Mouse (Mus musculus): ENCODE data around the gene Ush2a.

- TF ChIP-seq CTCF (IDR thresholded peaks at IDR 0.05; ENCODE audit: insufficient read depth, low read depth, low read length): no peak
- no peak for TF ChIP-seq POLR2A (IDR thresholded peaks at IDR 0.05; ENCODE audit: insufficient read depth, low read depth, low read length)
Observed at GRCm38 (mm10) chr1:188468371-188468783, 206.6 kb downstream of the Ush2a start.

All from olfactory bulb, adult 2 months (tissue).